Mouse (Mus musculus) embryonic facial prominence, embryonic 10.5 days (tissue): ENCODE measurements at regions not wholly inside any gene's neighbourhood (a gene's known extent, or its start where the extent isn't known, plus 50 kb on each side); places are given as distances from the start of the nearest gene placed in this dataset.

Source experiments
- DNase-seq: peaks from one replicate; pipeline ENCODE4 v3.0.0-alpha.2; 2017; ENCODE audit warnings: low spot score
- H3K27ac ChIP-seq: fragments of 300-500 bp; sonication (generic); replicated peaks from 2 replicates; pipeline ENCODE4 v1.5.1; 2016; ENCODE audit warnings: mild to moderate bottlenecking
- H3K27me3 ChIP-seq: fragments of 300-500 bp; sonication (generic); replicated peaks from 2 replicates; pipeline ENCODE4 v1.6.1; 2016; ENCODE audit warnings: low read depth, mild to moderate bottlenecking; ENCODE audit not compliant: poor library complexity, severe bottlenecking
- H3K36me3 ChIP-seq: fragments of 300-500 bp; sonication (generic); replicated peaks from 2 replicates; pipeline ENCODE4 v1.6.1; 2016; ENCODE audit warnings: mild to moderate bottlenecking, moderate library complexity
- H3K4me1 ChIP-seq: fragments of 300-500 bp; sonication (generic); 2 replicates; pipeline ENCODE4 v1.6.1; 2016
- H3K4me3 ChIP-seq: fragments of 300-500 bp; sonication (generic); 2 replicates; pipeline ENCODE4 v1.5.1; 2016; ENCODE audit warnings: mild to moderate bottlenecking, moderate library complexity
- H3K9me3 ChIP-seq: fragments of 300-500 bp; sonication (generic); 2 replicates; pipeline ENCODE4 v1.6.1; 2016; ENCODE audit warnings: mild to moderate bottlenecking
- WGBS: fragments of 180-500 bp; shearing (Covaris S2); methylation state at CpG from one replicate; pipeline ENCODE4 v1.1.7; 2016; 5-methylcytosine and 5-hydroxymethylcytosine counted together

DNA sequence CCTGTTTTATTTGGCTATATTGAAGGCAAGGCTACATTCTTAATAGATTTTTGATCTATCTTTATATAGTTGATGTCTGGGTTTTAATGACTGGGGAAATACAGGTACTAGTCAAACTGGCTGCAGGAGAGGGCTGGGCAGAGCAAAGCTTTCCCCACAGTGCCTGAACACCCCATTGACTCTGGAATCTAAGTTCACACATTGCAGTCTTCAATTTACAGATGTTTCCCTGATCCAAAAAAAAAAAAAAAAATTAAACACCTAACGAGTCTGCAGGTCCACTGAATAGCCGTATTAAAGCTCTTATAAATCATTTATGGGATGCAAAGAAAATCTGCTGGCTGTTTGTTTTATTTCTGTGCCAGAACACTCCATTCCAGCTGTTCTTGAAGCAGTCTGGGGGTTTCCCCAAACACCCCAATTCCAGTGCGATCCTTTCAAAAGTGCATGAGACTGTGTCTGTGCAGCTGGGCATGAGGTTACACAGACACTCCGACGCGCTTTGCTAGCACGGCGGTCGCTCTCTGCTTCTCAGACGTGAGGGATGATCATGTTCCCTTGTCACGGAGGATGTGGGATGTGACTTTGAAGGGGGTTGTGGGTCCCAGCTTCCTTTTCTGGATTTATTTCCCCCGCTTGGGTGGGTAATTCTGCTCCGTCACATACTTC is 173.3 kb upstream of the Tut7 start:
- H3K36me3 ChIP-seq = no peaks in the 10 kb centered on the region
- H3K9me3 ChIP-seq = no peaks in the 10 kb centered on the region
- peaks cover 9% of the 10 kb centered on the region; the same call in 1 of the 2 replicates for H3K27me3 ChIP-seq
- 88% methylated on average over 13 of the region's 13 CpGs for WGBS
- no peak overlapping the region for H3K4me3 ChIP-seq
- DNase-seq = no peak
- 0 out of 2 replicates have a peak overlapping the region, but pooled peaks have one; percentile 19 for H3K27ac ChIP-seq
- peaks cover 39% of the 10 kb centered on the region for H3K4me1 ChIP-seq

GRCm38 (mm10) chr13:59992780-59993501 is 170.0 kb upstream of the Tut7 start:
- Histone ChIP-seq H3K9me3 (no peaks in the 10 kb centered on the region), H3K36me3 (no peaks in the 10 kb centered on the region), H3K27me3 (no peaks in the 10 kb centered on the region; the same call in 1 of the 2 replicates), H3K27ac (peak overlapping the region; percentile 72), H3K4me3 (no peak overlapping the region), H3K4me1 (peaks cover 52% of the 10 kb centered on the region)
- 16% methylated on average over 11 of the region's 11 CpGs for WGBS
- DNase-seq = peak; percentile 83

GRCm38 (mm10) chr13:59992346-59992745 is 169.4 kb upstream of the Tut7 start:
- no peaks in the 10 kb centered on the region for H3K9me3 ChIP-seq
- no peak for DNase-seq
- H3K27ac ChIP-seq = peak overlapping the region; percentile 72
- no peak overlapping the region for H3K4me3 ChIP-seq
- no peaks in the 10 kb centered on the region; the same call in 1 of the 2 replicates for H3K27me3 ChIP-seq
- peaks cover 52% of the 10 kb centered on the region for H3K4me1 ChIP-seq
- H3K36me3 ChIP-seq = no peaks in the 10 kb centered on the region

DNA sequence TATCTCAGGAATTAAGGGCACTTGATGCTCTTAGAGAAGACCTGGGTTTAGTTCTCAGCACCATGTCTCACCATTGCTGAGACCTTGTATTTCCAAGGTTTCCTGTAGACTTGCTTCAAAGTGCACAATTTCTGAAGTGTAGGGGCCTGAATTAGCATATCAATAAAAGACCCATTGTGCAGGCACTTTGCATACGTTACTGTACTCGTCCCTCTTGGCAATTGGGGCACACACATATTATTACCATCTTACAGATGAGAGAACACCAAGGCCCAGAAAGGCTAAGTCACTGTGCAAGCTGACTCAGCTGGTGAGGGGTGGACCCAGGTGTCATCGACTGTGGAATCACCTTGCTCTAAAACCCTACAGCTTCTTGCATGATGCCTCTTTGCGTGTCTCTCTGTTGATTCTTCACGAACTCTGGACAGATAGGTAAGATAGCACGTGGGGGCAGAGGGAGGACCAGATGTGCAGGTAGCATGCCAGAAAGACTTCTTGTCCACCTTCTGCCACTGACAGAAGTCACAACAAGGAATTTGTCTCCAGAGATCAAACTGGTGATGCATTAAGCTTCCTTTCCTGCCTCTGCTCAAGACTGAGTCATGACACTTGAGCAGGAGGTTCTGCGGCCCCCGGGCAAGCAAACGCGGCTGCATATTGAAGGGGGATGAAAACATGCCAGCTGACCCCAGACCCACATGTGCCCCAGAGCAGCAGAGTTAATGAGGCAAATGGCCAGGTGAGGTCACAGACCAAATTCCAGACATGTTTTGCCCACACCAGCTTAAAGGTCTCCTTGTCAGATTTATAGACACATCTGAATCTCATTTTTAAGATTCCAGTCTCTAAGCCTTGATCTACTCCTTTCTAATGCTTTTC is 167.7 kb upstream of the Tut7 start:
- H3K27ac ChIP-seq = peak overlapping the region; percentile 57
- H3K4me1 ChIP-seq = peaks cover 52% of the 10 kb centered on the region
- peak; percentile 79 for DNase-seq
- WGBS = 35% methylated on average over 10 of the region's 10 CpGs
- H3K9me3 ChIP-seq = no peaks in the 10 kb centered on the region
- H3K4me3 ChIP-seq = no peak overlapping the region
- H3K36me3 ChIP-seq = no peaks in the 10 kb centered on the region
- no peaks in the 10 kb centered on the region; the same call in 1 of the 2 replicates for H3K27me3 ChIP-seq

DNA sequence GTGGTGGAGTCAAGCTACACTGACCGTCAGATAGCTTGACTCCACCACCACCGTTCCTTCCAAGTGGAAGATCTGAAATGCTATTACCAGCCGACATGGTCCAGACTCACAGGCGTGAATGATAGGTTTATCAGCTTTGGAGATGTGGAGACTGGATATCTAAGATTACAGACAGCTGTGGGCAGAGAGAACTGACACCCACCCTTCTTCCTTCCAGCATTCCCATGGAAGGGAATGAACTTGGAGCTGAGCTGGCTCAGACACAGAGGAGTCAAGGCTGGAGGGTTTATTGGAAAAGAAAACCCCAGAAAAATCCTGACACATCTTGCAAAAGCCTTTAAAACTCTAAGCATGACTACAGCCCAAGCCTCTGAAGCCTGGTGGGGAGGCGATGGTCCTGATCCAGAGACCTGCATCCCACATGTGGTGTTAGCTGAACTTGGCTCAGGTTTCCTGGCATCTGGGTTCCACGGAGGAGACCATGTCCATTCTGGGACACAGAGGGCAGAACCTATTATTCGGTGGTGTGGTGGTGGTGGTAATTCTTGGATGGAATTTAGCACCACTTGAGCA is 165.5 kb upstream of the Tut7 start:
- no peaks in the 10 kb centered on the region for H3K36me3 ChIP-seq
- no peak overlapping the region for H3K4me3 ChIP-seq
- no peaks in the 10 kb centered on the region for H3K27me3 ChIP-seq
- H3K4me1 ChIP-seq = peaks cover 46% of the 10 kb centered on the region
- no peak for DNase-seq
- no peaks in the 10 kb centered on the region for H3K9me3 ChIP-seq
- H3K27ac ChIP-seq = 0 out of 2 replicates have a peak overlapping the region, but pooled peaks have one; percentile 21
- 83% methylated on average over 7 of the region's 7 CpGs for WGBS

GRCm38 (mm10) chr13:59976425-59976824 is 153.5 kb upstream of the Tut7 start:
- peaks cover 31% of the 10 kb centered on the region for H3K4me1 ChIP-seq
- H3K4me3 ChIP-seq = no peak overlapping the region
- no peaks in the 10 kb centered on the region for H3K36me3 ChIP-seq
- DNase-seq = no peak
- H3K9me3 ChIP-seq = no peaks in the 10 kb centered on the region
- peaks cover 20% of the 10 kb centered on the region for H3K27me3 ChIP-seq
- peak overlapping the region; percentile 83 for H3K27ac ChIP-seq
- 64% methylated on average over 5 of the region's 5 CpGs for WGBS

GRCm38 (mm10) chr13:59972093-59972427 is 149.1 kb upstream of the Tut7 start:
- Histone ChIP-seq H3K9me3 (no peaks in the 10 kb centered on the region), H3K4me3 (peak overlapping the region; percentile 52), H3K36me3 (no peaks in the 10 kb centered on the region), H3K4me1 (peaks cover 50% of the 10 kb centered on the region), H3K27me3 (peaks cover 46% of the 10 kb centered on the region), H3K27ac (peak overlapping the region; percentile 89)
- DNase-seq = no peak
- WGBS = 34% methylated on average over 9 of the region's 9 CpGs

DNA sequence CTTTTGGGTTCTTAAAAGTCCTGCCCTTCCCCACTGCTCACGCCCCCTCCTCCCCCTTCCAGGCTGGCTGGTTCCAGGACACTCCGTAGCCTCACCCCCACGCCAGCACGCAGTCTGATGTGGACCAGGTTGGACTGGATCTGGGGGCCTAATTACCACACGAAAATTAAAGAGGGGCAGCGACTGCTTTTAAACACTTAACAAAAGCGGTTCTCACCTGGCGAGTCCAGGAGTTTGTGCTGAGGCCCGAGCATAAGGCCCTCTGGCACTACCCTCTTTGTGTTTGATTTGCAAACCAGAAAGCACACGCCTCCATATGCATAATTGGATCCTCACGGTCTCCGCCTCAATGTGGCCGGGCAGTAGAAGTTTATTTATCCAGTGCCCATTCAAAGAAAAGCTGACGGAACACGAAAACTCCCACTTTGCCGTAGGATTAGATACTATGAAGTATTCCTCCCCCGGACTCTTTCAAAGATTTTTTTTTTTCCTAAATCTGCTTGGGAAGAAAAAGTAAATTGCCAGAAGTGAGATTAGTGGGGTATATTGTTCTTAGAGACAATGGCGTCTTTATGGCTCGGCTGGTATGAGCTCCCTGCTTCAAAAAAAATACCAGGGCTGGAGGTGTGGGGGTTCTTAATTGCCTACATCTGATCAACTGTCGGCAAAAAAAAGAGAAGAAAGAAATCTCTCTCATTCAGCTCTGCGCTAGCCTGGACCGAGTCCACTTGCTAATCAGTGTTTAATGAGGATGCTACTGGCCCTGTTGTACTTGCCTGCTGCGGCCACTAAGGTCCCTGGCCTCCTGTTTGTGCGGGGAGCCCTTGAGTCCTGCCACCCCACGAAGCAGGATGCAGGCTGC is 148.5 kb upstream of the Tut7 start:
- under 1% methylated on average over 25 of the region's 25 CpGs for WGBS
- DNase-seq = peak; percentile 79
- peak overlapping the region; percentile 89 for H3K27ac ChIP-seq
- H3K9me3 ChIP-seq = no peaks in the 10 kb centered on the region
- no peaks in the 10 kb centered on the region for H3K36me3 ChIP-seq
- H3K4me3 ChIP-seq = peak overlapping the region; percentile 52
- H3K4me1 ChIP-seq = peaks cover 45% of the 10 kb centered on the region
- H3K27me3 ChIP-seq = peaks cover 49% of the 10 kb centered on the region

DNA sequence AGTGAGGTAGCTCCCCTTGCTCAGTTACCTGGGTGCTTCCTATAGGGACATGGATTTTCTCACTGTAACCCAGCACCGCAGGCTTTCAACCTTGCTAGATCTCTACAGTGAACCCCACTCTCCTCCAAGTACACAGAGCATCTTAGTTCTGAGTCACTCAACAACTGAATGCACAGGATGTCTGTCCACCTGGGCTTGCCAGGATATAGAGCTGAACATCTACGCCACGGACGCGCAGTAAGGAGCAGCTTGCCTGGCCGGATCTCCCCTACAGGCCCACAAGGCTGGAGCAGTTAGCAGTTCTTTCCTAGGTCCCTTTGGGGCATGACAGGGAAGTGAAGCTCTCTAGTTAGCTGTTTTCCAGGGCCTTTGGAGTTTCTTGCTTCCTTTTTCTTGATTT is 147.5 kb upstream of the Tut7 start:
- no peaks in the 10 kb centered on the region for H3K36me3 ChIP-seq
- H3K4me3 ChIP-seq = peak overlapping the region; percentile 52; the same call in 1 of the 2 replicates
- peaks cover 49% of the 10 kb centered on the region for H3K27me3 ChIP-seq
- peak; percentile 38 for DNase-seq
- no peaks in the 10 kb centered on the region for H3K9me3 ChIP-seq
- H3K27ac ChIP-seq = peak overlapping the region; percentile 89
- WGBS = 28% methylated on average over 6 of the region's 6 CpGs
- peaks cover 35% of the 10 kb centered on the region for H3K4me1 ChIP-seq

GRCm38 (mm10) chr13:59969484-59969883 is 146.5 kb upstream of the Tut7 start:
- Histone ChIP-seq H3K36me3 (no peaks in the 10 kb centered on the region), H3K27me3 (peaks cover 49% of the 10 kb centered on the region), H3K27ac (no peak overlapping the region), H3K4me3 (no peak overlapping the region), H3K9me3 (no peaks in the 10 kb centered on the region), H3K4me1 (peaks cover 32% of the 10 kb centered on the region)
- no peak for DNase-seq
- WGBS = 58% methylated on average over 3 of the region's 3 CpGs

GRCm38 (mm10) chr13:59968584-59969240 is 145.8 kb upstream of the Tut7 start:
- no peak overlapping the region for H3K27ac ChIP-seq
- no peak overlapping the region for H3K4me3 ChIP-seq
- peaks cover 32% of the 10 kb centered on the region for H3K4me1 ChIP-seq
- H3K27me3 ChIP-seq = peaks cover 48% of the 10 kb centered on the region
- DNase-seq = no peak
- no peaks in the 10 kb centered on the region for H3K36me3 ChIP-seq
- WGBS = 91% methylated on average over 19 of the region's 19 CpGs
- H3K9me3 ChIP-seq = no peaks in the 10 kb centered on the region
